Mouse (Mus musculus): ENCODE data around the gene Mroh2a. TPM values are rescaled to one million over a fixed set of nuclear protein-coding genes. Genes with fewer than 3 reads are reported as not detected.

Gene Mroh2a
- polyA plus RNA-seq, 1 experiment = not detected

GRCm38 (mm10) chr1:88225741-88226140 is 1.0 kb upstream of the Mroh2a start:
- Histone ChIP-seq H3K4me3 (ENCODE audit: insufficient read depth, low read depth, low read length) (no peak overlapping the region), H3K27ac (ENCODE audit: insufficient read depth, low read depth, low read length) (no peak overlapping the region), H3K4me1 (ENCODE audit: control insufficient read depth, insufficient read depth, low read length) (no peaks in the 10 kb centered on the region)
- no peak for TF ChIP-seq CTCF (IDR thresholded peaks at IDR 0.05; ENCODE audit: insufficient read depth, low read depth, low read length)
- TF ChIP-seq POLR2A (IDR thresholded peaks at IDR 0.05; ENCODE audit: insufficient read depth, low read depth, low read length) = no peak

DNA sequence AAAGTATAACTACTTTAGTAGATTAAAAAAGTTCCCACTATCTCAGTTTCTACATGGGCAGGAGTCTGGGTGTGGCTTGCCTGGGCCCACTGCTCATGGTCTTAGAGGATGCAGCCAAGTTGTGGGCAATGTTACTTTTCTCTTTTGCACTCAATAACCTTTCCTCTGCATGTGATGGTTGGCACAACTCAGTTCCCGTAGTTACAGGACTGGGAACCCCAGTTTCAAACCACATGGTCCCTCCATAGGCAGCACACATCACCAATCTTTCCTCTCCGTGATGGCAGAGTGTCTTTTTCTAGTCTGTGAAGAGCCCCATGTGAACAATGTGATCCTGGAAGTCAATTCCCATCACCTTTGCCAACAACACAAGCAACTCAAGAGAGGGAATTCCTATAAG is 696 bp downstream of the Mroh2a start:
- Histone ChIP-seq H3K4me1 (ENCODE audit: control insufficient read depth, insufficient read depth, low read length) (no peaks in the 10 kb centered on the region), H3K27ac (ENCODE audit: insufficient read depth, low read depth, low read length) (no peak overlapping the region), H3K4me3 (ENCODE audit: insufficient read depth, low read depth, low read length) (no peak overlapping the region)
- 63% methylated on average over 2 of the region's 2 CpGs for WGBS
- TF ChIP-seq CTCF (IDR thresholded peaks at IDR 0.05; ENCODE audit: insufficient read depth, low read depth, low read length) = no peak
- TF ChIP-seq POLR2A (IDR thresholded peaks at IDR 0.05; ENCODE audit: insufficient read depth, low read depth, low read length) = no peak

GRCm38 (mm10) chr1:88228121-88228520 is 1.3 kb downstream of the Mroh2a start:
- Histone ChIP-seq H3K4me3 (ENCODE audit: insufficient read depth, low read depth, low read length) (no peak overlapping the region), H3K27ac (ENCODE audit: insufficient read depth, low read depth, low read length) (no peak overlapping the region), H3K4me1 (ENCODE audit: control insufficient read depth, insufficient read depth, low read length) (no peaks in the 10 kb centered on the region)
- TF ChIP-seq POLR2A (IDR thresholded peaks at IDR 0.05; ENCODE audit: insufficient read depth, low read depth, low read length) = no peak
- TF ChIP-seq CTCF (IDR thresholded peaks at IDR 0.05; ENCODE audit: insufficient read depth, low read depth, low read length) = no peak
- 74% methylated on average over 7 of the region's 7 CpGs for WGBS

DNA sequence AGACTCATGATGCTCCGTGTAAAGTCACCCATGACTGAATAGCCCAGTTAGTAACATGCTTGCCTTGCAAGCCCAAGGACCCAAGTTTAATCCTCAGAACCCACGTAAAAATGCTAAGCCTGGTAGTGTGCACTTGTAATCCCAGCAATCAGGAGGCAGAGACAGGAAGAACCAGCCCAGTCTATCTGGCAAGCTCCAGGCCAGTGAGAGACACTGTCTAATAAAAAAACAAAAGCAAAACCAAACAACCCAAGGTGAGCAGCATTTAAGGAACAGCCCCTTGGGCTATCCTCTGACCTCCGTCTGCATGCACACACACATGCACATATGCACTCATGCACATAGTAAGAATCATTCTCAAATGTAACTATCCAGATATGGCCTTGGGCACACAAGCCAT is 2.8 kb downstream of the Mroh2a start:
- no peaks in the 10 kb centered on the region for H3K4me1 ChIP-seq (ENCODE audit: control insufficient read depth, insufficient read depth, low read length)
- TF ChIP-seq CTCF (IDR thresholded peaks at IDR 0.05; ENCODE audit: insufficient read depth, low read depth, low read length) (no peak), POLR2A (IDR thresholded peaks at IDR 0.05; ENCODE audit: insufficient read depth, low read depth, low read length) (no peak)
- no peak overlapping the region for H3K4me3 ChIP-seq (ENCODE audit: insufficient read depth, low read depth, low read length)
- H3K27ac ChIP-seq (ENCODE audit: insufficient read depth, low read depth, low read length) = no peak overlapping the region
- WGBS = 80% methylated on average over 3 of the region's 3 CpGs

DNA sequence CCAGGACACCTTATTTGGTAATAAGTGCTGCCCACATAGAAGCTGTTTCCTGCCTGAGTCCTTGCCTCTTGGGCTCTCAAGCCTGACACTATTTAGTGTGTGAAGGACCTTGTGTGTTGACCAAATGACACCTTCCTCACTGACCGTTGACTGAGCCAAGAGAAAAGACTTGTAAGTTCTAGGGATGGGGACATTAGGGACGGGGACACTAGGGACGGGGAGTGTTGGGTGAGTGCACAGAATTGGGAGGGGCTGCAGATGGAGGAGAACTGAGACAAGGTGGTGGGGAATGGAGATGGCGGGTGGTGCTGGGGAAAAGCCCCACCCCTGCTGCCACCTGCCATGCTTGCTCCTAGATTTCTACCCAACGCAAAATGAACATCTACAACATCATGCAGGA is 3.2 kb downstream of the Mroh2a start:
- H3K27ac ChIP-seq (ENCODE audit: insufficient read depth, low read depth, low read length) = no peak overlapping the region
- TF ChIP-seq CTCF (IDR thresholded peaks at IDR 0.05; ENCODE audit: insufficient read depth, low read depth, low read length) (no peak), POLR2A (IDR thresholded peaks at IDR 0.05; ENCODE audit: insufficient read depth, low read depth, low read length) (no peak)
- WGBS = 86% methylated on average over 5 of the region's 5 CpGs

DNA sequence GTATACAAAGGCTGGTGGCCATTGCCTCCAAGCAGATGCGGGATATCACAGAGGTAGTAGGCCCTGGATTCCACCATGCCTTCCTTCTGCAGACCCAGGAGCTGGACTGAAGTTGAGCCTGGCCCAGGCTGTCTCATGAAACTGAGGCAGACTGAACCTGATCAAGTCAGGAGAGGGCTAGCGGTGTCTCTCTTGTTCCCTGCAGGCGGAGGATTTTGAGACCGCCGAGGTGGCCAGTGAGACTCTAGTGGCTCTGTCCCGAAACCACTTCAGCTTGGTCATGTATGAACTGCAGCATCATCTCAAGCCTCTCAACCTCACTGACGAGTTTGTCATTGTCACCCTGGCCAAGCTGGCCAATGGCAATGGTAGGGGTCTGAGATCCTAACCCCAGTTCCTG is 3.6 kb downstream of the Mroh2a start:
- 74% methylated on average over 7 of the region's 7 CpGs for WGBS
- no peak overlapping the region for H3K27ac ChIP-seq (ENCODE audit: insufficient read depth, low read depth, low read length)
- H3K4me3 ChIP-seq (ENCODE audit: insufficient read depth, low read depth, low read length) = no peak overlapping the region
- no peak for TF ChIP-seq CTCF (IDR thresholded peaks at IDR 0.05; ENCODE audit: insufficient read depth, low read depth, low read length)
- TF ChIP-seq POLR2A (IDR thresholded peaks at IDR 0.05; ENCODE audit: insufficient read depth, low read depth, low read length) = no peak
- H3K4me1 ChIP-seq (ENCODE audit: control insufficient read depth, insufficient read depth, low read length) = no peaks in the 10 kb centered on the region

More for the DNA sequence above, 3.2 kb downstream of the Mroh2a start:
- Histone ChIP-seq H3K4me3 (ENCODE audit: insufficient read depth, low read depth, low read length) (no peak overlapping the region), H3K4me1 (ENCODE audit: control insufficient read depth, insufficient read depth, low read length) (no peaks in the 10 kb centered on the region)

DNA sequence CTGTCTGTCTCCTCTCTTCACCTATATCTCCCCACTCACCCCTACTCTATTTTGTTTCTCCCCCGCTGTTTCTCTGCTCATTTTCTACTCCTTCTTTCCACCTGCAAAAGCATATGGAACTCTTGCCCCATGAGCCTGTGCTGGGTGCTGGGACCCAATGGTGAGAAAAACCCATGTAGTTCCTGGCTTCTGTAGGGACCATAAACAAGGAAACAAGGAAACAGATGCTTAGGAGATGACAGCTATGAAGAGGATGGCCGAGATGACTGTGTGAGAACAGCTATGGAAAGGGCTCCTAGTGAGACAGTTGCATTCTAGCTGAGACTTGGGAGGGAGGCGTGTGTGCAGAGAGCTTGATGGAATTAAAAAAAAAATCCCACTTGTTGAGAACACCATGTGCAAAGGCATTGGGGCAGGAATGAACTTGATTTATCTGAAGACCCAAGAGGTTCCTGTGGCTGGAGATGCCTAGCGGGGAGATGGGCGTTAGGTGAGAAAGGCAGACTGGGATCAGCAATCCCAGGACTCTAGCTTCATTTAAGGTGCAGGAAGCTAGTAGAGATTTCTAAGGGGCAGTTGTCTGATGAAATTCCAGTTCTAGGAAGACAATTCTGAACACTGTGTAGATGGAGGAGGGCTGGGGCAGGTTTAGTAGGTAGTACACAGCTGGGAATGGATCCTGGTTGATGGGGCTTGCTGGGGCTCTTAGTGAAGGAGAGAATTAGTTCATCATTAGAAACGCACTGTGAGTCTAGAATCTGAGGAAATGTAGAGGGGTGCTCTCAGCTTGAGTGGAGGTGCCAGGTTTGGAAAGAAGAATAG is 4.4 kb downstream of the Mroh2a start:
- 77% methylated on average over 6 of the region's 6 CpGs for WGBS
- TF ChIP-seq CTCF (IDR thresholded peaks at IDR 0.05; ENCODE audit: insufficient read depth, low read depth, low read length) (no peak), POLR2A (IDR thresholded peaks at IDR 0.05; ENCODE audit: insufficient read depth, low read depth, low read length) (no peak)
- no peak overlapping the region for H3K4me3 ChIP-seq (ENCODE audit: insufficient read depth, low read depth, low read length)
- no peaks in the 10 kb centered on the region for H3K4me1 ChIP-seq (ENCODE audit: control insufficient read depth, insufficient read depth, low read length)
- no peak overlapping the region for H3K27ac ChIP-seq (ENCODE audit: insufficient read depth, low read depth, low read length)

GRCm38 (mm10) chr1:88231803-88232499 is 5.2 kb downstream of the Mroh2a start:
- H3K27ac ChIP-seq (ENCODE audit: insufficient read depth, low read depth, low read length) = no peak overlapping the region
- 64% methylated on average over 7 of the region's 7 CpGs for WGBS
- H3K4me1 ChIP-seq (ENCODE audit: control insufficient read depth, insufficient read depth, low read length) = no peaks in the 10 kb centered on the region
- H3K4me3 ChIP-seq (ENCODE audit: insufficient read depth, low read depth, low read length) = no peak overlapping the region
- TF ChIP-seq CTCF (IDR thresholded peaks at IDR 0.05; ENCODE audit: insufficient read depth, low read depth, low read length) = no peak
- no peak for TF ChIP-seq POLR2A (IDR thresholded peaks at IDR 0.05; ENCODE audit: insufficient read depth, low read depth, low read length)

DNA sequence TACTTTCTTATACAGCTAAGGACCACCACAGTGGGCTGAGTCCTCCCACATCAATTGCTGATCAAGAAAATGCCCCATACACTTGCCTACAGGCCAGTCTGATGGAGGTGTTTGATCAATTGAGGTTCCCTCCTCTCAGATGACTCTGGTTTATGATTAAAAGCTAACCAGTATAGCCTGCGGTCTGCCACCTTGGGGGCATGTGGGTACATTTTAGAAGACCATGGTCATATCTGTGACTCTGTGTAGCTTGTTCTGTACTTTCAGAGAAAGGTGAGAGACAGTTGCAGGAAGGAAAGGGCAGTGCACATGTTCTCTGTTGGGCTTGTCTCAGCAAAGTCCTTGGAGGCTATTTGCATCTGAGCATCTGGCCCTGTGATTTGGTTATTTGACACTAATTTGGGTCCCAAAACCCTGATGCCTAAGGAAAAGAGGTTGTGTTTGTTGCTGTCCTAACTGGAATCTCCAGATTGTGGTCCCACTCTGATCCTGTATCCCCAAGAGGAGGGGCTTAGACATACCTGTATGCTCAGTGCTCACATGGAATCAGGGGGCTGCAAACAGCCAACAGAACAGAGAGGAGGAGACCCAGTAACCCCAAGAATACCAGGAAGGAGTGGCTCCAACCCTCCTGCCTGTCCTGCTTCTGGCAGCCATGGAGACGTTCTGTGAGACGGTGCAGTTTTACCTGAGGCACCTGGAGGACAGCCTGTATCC is 6.0 kb downstream of the Mroh2a start:
- Histone ChIP-seq H3K4me3 (ENCODE audit: insufficient read depth, low read depth, low read length) (no peak overlapping the region), H3K4me1 (ENCODE audit: control insufficient read depth, insufficient read depth, low read length) (no peaks in the 10 kb centered on the region), H3K27ac (ENCODE audit: insufficient read depth, low read depth, low read length) (no peak overlapping the region)
- WGBS = 57% methylated on average over 3 of the region's 3 CpGs
- TF ChIP-seq CTCF (IDR thresholded peaks at IDR 0.05; ENCODE audit: insufficient read depth, low read depth, low read length) (no peak), POLR2A (IDR thresholded peaks at IDR 0.05; ENCODE audit: insufficient read depth, low read depth, low read length) (no peak)

Data from olfactory bulb, adult 2 months (tissue).